Mouse (Mus musculus): ENCODE results near the gene Cabp7. TPM values are rescaled to one million over a fixed set of nuclear protein-coding genes. Genes with fewer than 3 reads are reported as not detected.

The Cabp7 gene
- 2.2 and 2.5 TPM in 2 replicates for polyA plus RNA-seq (2014; fragmentation: Nextera tagmentation; extraction: Ambion mirVana)

- Histone ChIP-seq H3K4me3 (replicated peaks; ENCODE audit: low read length) (peak within 1 kb of the TSS; percentile 70), H3K4me1 (replicated peaks; ENCODE audit: control insufficient read depth, insufficient read depth, low read length) (peaks cover 14% of the 10 kb centered on the region), H3K27ac (no peak within 1 kb of the TSS), H3K9ac (peak within 1 kb of the TSS; percentile 67), H3K4me2 (replicated peaks) (peak within 1 kb of the TSS; percentile 98), H3K9me3 (ENCODE audit: control insufficient read depth, low read length) (no peaks in the 10 kb centered on the region), H3K36me3 (replicated peaks; ENCODE audit: control insufficient read depth, insufficient read depth) (no peaks in the 10 kb centered on the region), H3K27me3 (ENCODE audit: control insufficient read depth, insufficient read depth, low read length) (peaks cover 55% of the 10 kb centered on the region)
- under 1% methylated on average over 48 of the region's 73 CpGs for WGBS
- ATAC-seq (ENCODE audit: low FRiP score) (0 out of 2 replicates have a peak, but pooled peaks have one; percentile 5), DNase-seq (ENCODE audit: low spot score) (no peak)
Observed at GRCm38 (mm10) chr11:4746733-4747132, at the start of gene Cabp7. Gene Cabp7 (minus strand): TSS chr11:4746778.

GRCm38 (mm10) chr11:4793006-4793405 is 46.4 kb upstream of the Cabp7 start:
- Histone ChIP-seq H3K4me3 (replicated peaks; ENCODE audit: low read length) (no peak overlapping the region), H3K36me3 (replicated peaks; ENCODE audit: control insufficient read depth, insufficient read depth) (peaks cover 44% of the 10 kb centered on the region), H3K4me1 (replicated peaks; ENCODE audit: control insufficient read depth, insufficient read depth, low read length) (peaks cover 6% of the 10 kb centered on the region; the same call in 1 of the 2 replicates), H3K4me2 (replicated peaks) (no peak overlapping the region), H3K27me3 (ENCODE audit: control insufficient read depth, insufficient read depth, low read length) (no peaks in the 10 kb centered on the region), H3K9ac (no peak overlapping the region), H3K9me3 (ENCODE audit: control insufficient read depth, low read length) (no peaks in the 10 kb centered on the region), H3K27ac (no peak overlapping the region)
- WGBS = 29% methylated on average over 3 of the region's 3 CpGs
- DNase-seq (ENCODE audit: low spot score) = no peak
- ATAC-seq (ENCODE audit: low FRiP score) = no peak

GRCm38 (mm10) chr11:4791549-4791948 is 45.0 kb upstream of the Cabp7 start:
- H3K27ac ChIP-seq = no peak overlapping the region; the same call in 1 of the 2 replicates

GRCm38 (mm10) chr11:4789691-4790090 is 43.1 kb upstream of the Cabp7 start:
- WGBS = 88% methylated on average over 5 of the region's 5 CpGs
- H3K36me3 ChIP-seq (replicated peaks; ENCODE audit: control insufficient read depth, insufficient read depth) = peaks cover 69% of the 10 kb centered on the region
- peaks cover 6% of the 10 kb centered on the region; the same call in 1 of the 2 replicates for H3K4me1 ChIP-seq (replicated peaks; ENCODE audit: control insufficient read depth, insufficient read depth, low read length)
- no peak overlapping the region for H3K4me2 ChIP-seq (replicated peaks)
- no peak overlapping the region for H3K9ac ChIP-seq
- H3K9me3 ChIP-seq (ENCODE audit: control insufficient read depth, low read length) = no peaks in the 10 kb centered on the region
- ATAC-seq (ENCODE audit: low FRiP score) (no peak), DNase-seq (ENCODE audit: low spot score) (no peak)
- H3K4me3 ChIP-seq (replicated peaks; ENCODE audit: low read length) = no peak overlapping the region
- H3K27me3 ChIP-seq (ENCODE audit: control insufficient read depth, insufficient read depth, low read length) = no peaks in the 10 kb centered on the region
- H3K27ac ChIP-seq = no peak overlapping the region

More at GRCm38 (mm10) chr11:4791549-4791948, 45.0 kb upstream of the Cabp7 start:
- Histone ChIP-seq H3K9ac (no peak overlapping the region), H3K4me1 (replicated peaks; ENCODE audit: control insufficient read depth, insufficient read depth, low read length) (peaks cover 6% of the 10 kb centered on the region; the same call in 1 of the 2 replicates), H3K36me3 (replicated peaks; ENCODE audit: control insufficient read depth, insufficient read depth) (peaks cover 50% of the 10 kb centered on the region), H3K27me3 (ENCODE audit: control insufficient read depth, insufficient read depth, low read length) (no peaks in the 10 kb centered on the region), H3K9me3 (ENCODE audit: control insufficient read depth, low read length) (no peaks in the 10 kb centered on the region), H3K4me3 (replicated peaks; ENCODE audit: low read length) (no peak overlapping the region), H3K4me2 (replicated peaks) (no peak overlapping the region)
- 32% methylated on average over 6 of the region's 6 CpGs for WGBS
- ATAC-seq (ENCODE audit: low FRiP score) (no peak), DNase-seq (ENCODE audit: low spot score) (no peak)

- Histone ChIP-seq H3K36me3 (replicated peaks; ENCODE audit: control insufficient read depth, insufficient read depth) (peaks cover 84% of the 10 kb centered on the region), H3K27me3 (ENCODE audit: control insufficient read depth, insufficient read depth, low read length) (no peaks in the 10 kb centered on the region), H3K27ac (no peak overlapping the region), H3K9ac (no peak overlapping the region), H3K4me3 (replicated peaks; ENCODE audit: low read length) (no peak overlapping the region), H3K4me2 (replicated peaks) (no peak overlapping the region), H3K4me1 (replicated peaks; ENCODE audit: control insufficient read depth, insufficient read depth, low read length) (no peaks in the 10 kb centered on the region), H3K9me3 (ENCODE audit: control insufficient read depth, low read length) (no peaks in the 10 kb centered on the region)
- DNase-seq (ENCODE audit: low spot score) = no peak
- WGBS = 81% methylated on average over 5 of the region's 5 CpGs
- ATAC-seq (ENCODE audit: low FRiP score) = no peak
Observed at GRCm38 (mm10) chr11:4784629-4785142, 38.1 kb upstream of the Cabp7 start.

- Histone ChIP-seq H3K4me1 (replicated peaks; ENCODE audit: control insufficient read depth, insufficient read depth, low read length) (no peaks in the 10 kb centered on the region), H3K9me3 (ENCODE audit: control insufficient read depth, low read length) (no peaks in the 10 kb centered on the region), H3K4me2 (replicated peaks) (no peak overlapping the region), H3K36me3 (replicated peaks; ENCODE audit: control insufficient read depth, insufficient read depth) (peaks cover 86% of the 10 kb centered on the region), H3K27ac (no peak overlapping the region), H3K4me3 (replicated peaks; ENCODE audit: low read length) (no peak overlapping the region), H3K9ac (no peak overlapping the region), H3K27me3 (ENCODE audit: control insufficient read depth, insufficient read depth, low read length) (no peaks in the 10 kb centered on the region)
- DNase-seq (ENCODE audit: low spot score) (no peak), ATAC-seq (ENCODE audit: low FRiP score) (no peak)
- 89% methylated on average over 3 of the region's 3 CpGs for WGBS
Observed at GRCm38 (mm10) chr11:4783116-4783515, 36.5 kb upstream of the Cabp7 start.

- Histone ChIP-seq H3K4me1 (replicated peaks; ENCODE audit: control insufficient read depth, insufficient read depth, low read length) (no peaks in the 10 kb centered on the region), H3K27me3 (ENCODE audit: control insufficient read depth, insufficient read depth, low read length) (no peaks in the 10 kb centered on the region), H3K36me3 (replicated peaks; ENCODE audit: control insufficient read depth, insufficient read depth) (peaks cover 76% of the 10 kb centered on the region), H3K4me2 (replicated peaks) (no peak overlapping the region), H3K9me3 (ENCODE audit: control insufficient read depth, low read length) (no peaks in the 10 kb centered on the region), H3K9ac (no peak overlapping the region), H3K27ac (no peak overlapping the region), H3K4me3 (replicated peaks; ENCODE audit: low read length) (no peak overlapping the region)
- 87% methylated on average over 3 of the region's 3 CpGs for WGBS
- ATAC-seq (ENCODE audit: low FRiP score) (no peak), DNase-seq (ENCODE audit: low spot score) (no peak)
Observed at GRCm38 (mm10) chr11:4780927-4781326, 34.3 kb upstream of the Cabp7 start.

GRCm38 (mm10) chr11:4772925-4773324 is 26.3 kb upstream of the Cabp7 start:
- Histone ChIP-seq H3K4me1 (replicated peaks; ENCODE audit: control insufficient read depth, insufficient read depth, low read length) (0 out of 2 replicates have a peak, but pooled peaks cover 3% of the 10 kb centered on the region), H3K27me3 (ENCODE audit: control insufficient read depth, insufficient read depth, low read length) (no peaks in the 10 kb centered on the region), H3K36me3 (replicated peaks; ENCODE audit: control insufficient read depth, insufficient read depth) (peaks cover 29% of the 10 kb centered on the region), H3K9ac (no peak overlapping the region), H3K9me3 (ENCODE audit: control insufficient read depth, low read length) (no peaks in the 10 kb centered on the region), H3K4me3 (replicated peaks; ENCODE audit: low read length) (no peak overlapping the region), H3K27ac (no peak overlapping the region), H3K4me2 (replicated peaks) (no peak overlapping the region)
- DNase-seq (ENCODE audit: low spot score) = peak; percentile 71
- WGBS = 38% methylated on average over 3 of the region's 3 CpGs
- no peak for ATAC-seq (ENCODE audit: low FRiP score)

GRCm38 (mm10) chr11:4771756-4772155 is 25.2 kb upstream of the Cabp7 start:
- Histone ChIP-seq H3K4me3 (replicated peaks; ENCODE audit: low read length) (no peak overlapping the region), H3K27ac (no peak overlapping the region), H3K27me3 (ENCODE audit: control insufficient read depth, insufficient read depth, low read length) (no peaks in the 10 kb centered on the region), H3K4me1 (replicated peaks; ENCODE audit: control insufficient read depth, insufficient read depth, low read length) (0 out of 2 replicates have a peak, but pooled peaks cover 3% of the 10 kb centered on the region), H3K4me2 (replicated peaks) (no peak overlapping the region), H3K36me3 (replicated peaks; ENCODE audit: control insufficient read depth, insufficient read depth) (peaks cover 32% of the 10 kb centered on the region), H3K9me3 (ENCODE audit: control insufficient read depth, low read length) (no peaks in the 10 kb centered on the region), H3K9ac (no peak overlapping the region)
- ATAC-seq (ENCODE audit: low FRiP score) (no peak), DNase-seq (ENCODE audit: low spot score) (no peak)
- 63% methylated on average over 7 of the region's 7 CpGs for WGBS
